Mouse (Mus musculus): ENCODE measurements at regions not wholly inside any gene's neighbourhood (a gene's known extent, or its start where the extent isn't known, plus 50 kb on each side); places are given as distances from the start of the nearest gene placed in this dataset.

GRCm38 (mm10) chr8:90121017-90121416 lies 227.1 kb downstream of the Tox3 start:
- no peak for ATAC-seq (ENCODE audit: insufficient number of reproducible peaks, low FRiP score, low TSS enrichment, low read depth)
- H3K9ac ChIP-seq = no peak overlapping the region
- no peak overlapping the region for H3K4me3 ChIP-seq (replicated peaks)
- H3K36me3 ChIP-seq = no peaks in the 10 kb centered on the region
- no peaks in the 10 kb centered on the region for H3K4me1 ChIP-seq
- no peak overlapping the region for H3K27ac ChIP-seq (replicated peaks)
- WGBS = 26% methylated on average over 3 of the region's 3 CpGs
- H3K27me3 ChIP-seq = no peaks in the 10 kb centered on the region
- H3K4me2 ChIP-seq (replicated peaks) = no peak overlapping the region
- no peaks in the 10 kb centered on the region for H3K9me3 ChIP-seq (replicated peaks)

GRCm38 (mm10) chr8:90115436-90115835 lies 232.7 kb downstream of the Tox3 start:
- H3K27ac ChIP-seq (replicated peaks) = no peak overlapping the region
- no peak overlapping the region for H3K4me3 ChIP-seq (replicated peaks)
- no peak overlapping the region for H3K9ac ChIP-seq
- no peak for ATAC-seq (ENCODE audit: insufficient number of reproducible peaks, low FRiP score, low TSS enrichment, low read depth)
- no peaks in the 10 kb centered on the region for H3K36me3 ChIP-seq
- WGBS = 84% methylated on average over 2 of the region's 2 CpGs
- no peaks in the 10 kb centered on the region for H3K9me3 ChIP-seq (replicated peaks)
- no peaks in the 10 kb centered on the region for H3K27me3 ChIP-seq
- H3K4me2 ChIP-seq (replicated peaks) = no peak overlapping the region
- no peaks in the 10 kb centered on the region for H3K4me1 ChIP-seq

- H3K36me3 ChIP-seq = no peaks in the 10 kb centered on the region
- no peak overlapping the region for H3K9ac ChIP-seq
- H3K4me3 ChIP-seq (replicated peaks) = no peak overlapping the region
- H3K27me3 ChIP-seq = no peaks in the 10 kb centered on the region
- no peak for ATAC-seq (ENCODE audit: insufficient number of reproducible peaks, low FRiP score, low TSS enrichment, low read depth)
- H3K4me2 ChIP-seq (replicated peaks) = no peak overlapping the region
- no peaks in the 10 kb centered on the region for H3K9me3 ChIP-seq (replicated peaks)
- no peaks in the 10 kb centered on the region for H3K4me1 ChIP-seq
- no peak overlapping the region for H3K27ac ChIP-seq (replicated peaks)
- WGBS = 86% methylated on average over 6 of the region's 6 CpGs
These were observed 247.6 kb downstream of the Tox3 start for GRCm38 (mm10) chr8:90100509-90100908.

- H3K27me3 ChIP-seq = no peaks in the 10 kb centered on the region
- no peaks in the 10 kb centered on the region for H3K36me3 ChIP-seq
- no peak overlapping the region for H3K4me2 ChIP-seq (replicated peaks)
- H3K9me3 ChIP-seq (replicated peaks) = peaks cover 5% of the 10 kb centered on the region; the same call in 1 of the 2 replicates
- H3K4me1 ChIP-seq = no peaks in the 10 kb centered on the region
- 76% methylated on average over 5 of the region's 5 CpGs for WGBS
- no peak for ATAC-seq (ENCODE audit: insufficient number of reproducible peaks, low FRiP score, low TSS enrichment, low read depth)
- H3K9ac ChIP-seq = no peak overlapping the region
- H3K27ac ChIP-seq (replicated peaks) = no peak overlapping the region
- H3K4me3 ChIP-seq (replicated peaks) = no peak overlapping the region
These were observed 265.5 kb downstream of the Tox3 start for GRCm38 (mm10) chr8:90082630-90083029.

DNA sequence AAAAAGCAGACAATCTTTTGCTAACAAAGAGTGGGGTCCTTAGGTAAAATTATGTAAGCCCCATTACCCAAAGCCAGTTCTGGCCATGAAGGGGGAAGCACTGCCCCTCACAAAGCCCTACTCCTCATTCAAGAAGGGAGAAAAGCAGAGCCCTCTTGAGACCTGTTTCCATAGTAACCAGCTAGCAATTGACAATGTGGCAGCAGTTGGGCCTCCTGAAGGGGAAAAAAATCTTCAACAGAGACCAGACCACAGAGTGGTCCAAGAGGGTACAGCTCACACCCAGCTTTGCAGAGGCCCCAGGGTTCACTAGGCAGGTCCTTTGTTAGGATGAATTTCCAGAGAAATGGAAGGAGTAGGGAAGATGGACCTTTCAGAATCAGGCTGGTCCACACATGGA lies 271.8 kb downstream of the Tox3 start:
- ATAC-seq (ENCODE audit: insufficient number of reproducible peaks, low FRiP score, low TSS enrichment, low read depth) = no peak
- Histone ChIP-seq H3K27me3 (0 out of 2 replicates have a peak, but pooled peaks cover 2% of the 10 kb centered on the region), H3K4me2 (replicated peaks) (no peak overlapping the region), H3K9ac (no peak overlapping the region), H3K36me3 (no peaks in the 10 kb centered on the region), H3K4me3 (replicated peaks) (no peak overlapping the region), H3K9me3 (replicated peaks) (no peaks in the 10 kb centered on the region), H3K27ac (replicated peaks) (no peak overlapping the region), H3K4me1 (no peaks in the 10 kb centered on the region)

- no peak overlapping the region for H3K27ac ChIP-seq (replicated peaks)
- H3K9me3 ChIP-seq (replicated peaks) = no peaks in the 10 kb centered on the region
- H3K4me3 ChIP-seq (replicated peaks) = no peak overlapping the region
- H3K27me3 ChIP-seq = 0 out of 2 replicates have a peak, but pooled peaks cover 2% of the 10 kb centered on the region
- ATAC-seq (ENCODE audit: insufficient number of reproducible peaks, low FRiP score, low TSS enrichment, low read depth) = no peak
- H3K36me3 ChIP-seq = no peaks in the 10 kb centered on the region
- 64% methylated on average over 5 of the region's 5 CpGs for WGBS
- no peak overlapping the region for H3K4me2 ChIP-seq (replicated peaks)
- no peak overlapping the region for H3K9ac ChIP-seq
- H3K4me1 ChIP-seq = no peaks in the 10 kb centered on the region
These were observed 272.3 kb downstream of the Tox3 start for GRCm38 (mm10) chr8:90075796-90076195.

- Histone ChIP-seq H3K4me2 (replicated peaks) (no peak overlapping the region), H3K9ac (no peak overlapping the region)
- WGBS = 47% methylated on average over 5 of the region's 5 CpGs
These were observed 278.1 kb downstream of the Tox3 start for GRCm38 (mm10) chr8:90070006-90070405.

DNA sequence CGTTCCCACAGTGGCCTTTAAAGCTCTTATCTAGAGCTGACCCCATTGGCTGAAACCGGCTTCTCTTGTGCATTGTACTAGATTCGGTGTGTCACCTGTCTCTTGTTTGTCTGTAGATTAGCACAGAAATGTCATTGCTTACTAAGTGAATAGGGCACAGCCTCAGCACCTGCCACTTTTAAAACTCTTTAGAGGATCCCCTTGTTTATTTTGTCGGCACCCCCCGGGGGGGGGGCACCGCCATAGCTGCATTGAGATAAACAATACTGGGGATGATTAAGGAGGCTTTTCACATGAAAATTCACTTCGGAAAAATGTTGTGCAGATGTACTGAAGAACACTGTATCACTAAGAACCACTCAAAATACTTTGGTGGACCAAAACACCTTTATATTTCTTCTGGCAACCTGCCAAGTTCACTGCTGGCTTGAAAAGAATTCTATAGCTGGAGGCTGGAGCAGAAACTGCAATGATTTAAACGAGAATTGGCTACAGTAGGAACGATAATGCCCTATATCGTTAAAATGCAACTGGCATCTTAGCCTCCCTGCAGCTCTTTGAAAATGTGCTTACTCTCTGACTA lies 278.6 kb downstream of the Tox3 start:
- Histone ChIP-seq H3K9me3 (replicated peaks) (no peaks in the 10 kb centered on the region), H3K36me3 (no peaks in the 10 kb centered on the region), H3K27ac (replicated peaks) (no peak overlapping the region), H3K9ac (no peak overlapping the region), H3K4me1 (no peaks in the 10 kb centered on the region), H3K27me3 (no peaks in the 10 kb centered on the region), H3K4me3 (replicated peaks) (no peak overlapping the region), H3K4me2 (replicated peaks) (no peak overlapping the region)
- WGBS = 17% methylated on average over 10 of the region's 10 CpGs
- no peak for ATAC-seq (ENCODE audit: insufficient number of reproducible peaks, low FRiP score, low TSS enrichment, low read depth)

More at GRCm38 (mm10) chr8:90070006-90070405, 278.1 kb downstream of the Tox3 start:
- Histone ChIP-seq H3K4me3 (replicated peaks) (no peak overlapping the region), H3K27ac (replicated peaks) (no peak overlapping the region), H3K36me3 (no peaks in the 10 kb centered on the region), H3K9me3 (replicated peaks) (no peaks in the 10 kb centered on the region), H3K27me3 (no peaks in the 10 kb centered on the region), H3K4me1 (no peaks in the 10 kb centered on the region)
- ATAC-seq (ENCODE audit: insufficient number of reproducible peaks, low FRiP score, low TSS enrichment, low read depth) = no peak

DNA sequence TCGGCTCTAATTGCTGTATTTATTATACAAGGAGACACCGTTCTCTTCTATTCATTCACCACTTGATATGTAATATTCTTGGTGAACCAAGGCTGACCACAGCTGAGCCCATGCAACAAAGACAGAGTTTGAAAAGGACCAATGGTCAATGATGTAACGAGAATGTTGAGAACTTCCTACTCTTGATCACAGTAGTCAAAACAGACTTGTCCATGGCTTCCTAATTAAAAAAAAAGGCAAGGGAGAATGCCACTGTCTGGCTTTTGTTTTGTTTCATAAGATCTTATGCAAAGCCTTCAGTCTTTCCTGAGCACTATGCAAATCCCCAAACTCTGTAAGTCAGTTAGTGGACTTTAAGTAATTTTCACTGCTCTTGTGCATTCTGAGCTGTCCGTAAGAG lies 279.7 kb downstream of the Tox3 start:
- H3K9me3 ChIP-seq (replicated peaks) = no peaks in the 10 kb centered on the region
- H3K36me3 ChIP-seq = no peaks in the 10 kb centered on the region
- H3K4me2 ChIP-seq (replicated peaks) = no peak overlapping the region
- H3K27ac ChIP-seq (replicated peaks) = no peak overlapping the region
- H3K4me3 ChIP-seq (replicated peaks) = no peak overlapping the region
- H3K27me3 ChIP-seq = no peaks in the 10 kb centered on the region
- 84% methylated on average over 4 of the region's 4 CpGs for WGBS
- ATAC-seq (ENCODE audit: insufficient number of reproducible peaks, low FRiP score, low TSS enrichment, low read depth) = no peak
- no peak overlapping the region for H3K9ac ChIP-seq
- H3K4me1 ChIP-seq = no peaks in the 10 kb centered on the region

DNA sequence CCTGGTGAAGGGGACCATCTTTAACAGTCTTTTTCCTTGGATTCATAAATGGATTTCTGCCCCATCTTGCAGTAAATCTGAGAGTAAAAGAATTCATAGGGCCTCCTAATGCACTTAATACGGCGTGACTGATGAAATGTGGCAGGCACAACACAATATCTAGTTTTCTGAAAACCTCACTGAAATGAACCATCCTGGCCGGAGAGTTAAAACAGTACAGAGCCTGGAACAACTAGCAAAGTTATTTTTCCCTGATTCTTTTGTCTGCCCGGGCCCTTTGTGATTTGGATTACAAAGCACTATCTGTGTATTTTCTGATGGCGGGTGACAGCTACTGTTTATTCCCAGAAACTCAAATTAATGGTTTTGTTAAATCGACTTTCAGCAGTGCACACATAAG lies 283.8 kb downstream of the Tox3 start:
- 40% methylated on average over 6 of the region's 6 CpGs for WGBS
- Histone ChIP-seq H3K27ac (replicated peaks) (no peak overlapping the region), H3K27me3 (no peaks in the 10 kb centered on the region), H3K9ac (no peak overlapping the region), H3K9me3 (replicated peaks) (no peaks in the 10 kb centered on the region), H3K4me1 (no peaks in the 10 kb centered on the region), H3K36me3 (no peaks in the 10 kb centered on the region), H3K4me2 (replicated peaks) (no peak overlapping the region), H3K4me3 (replicated peaks) (no peak overlapping the region)
- no peak for ATAC-seq (ENCODE audit: insufficient number of reproducible peaks, low FRiP score, low TSS enrichment, low read depth)

DNA sequence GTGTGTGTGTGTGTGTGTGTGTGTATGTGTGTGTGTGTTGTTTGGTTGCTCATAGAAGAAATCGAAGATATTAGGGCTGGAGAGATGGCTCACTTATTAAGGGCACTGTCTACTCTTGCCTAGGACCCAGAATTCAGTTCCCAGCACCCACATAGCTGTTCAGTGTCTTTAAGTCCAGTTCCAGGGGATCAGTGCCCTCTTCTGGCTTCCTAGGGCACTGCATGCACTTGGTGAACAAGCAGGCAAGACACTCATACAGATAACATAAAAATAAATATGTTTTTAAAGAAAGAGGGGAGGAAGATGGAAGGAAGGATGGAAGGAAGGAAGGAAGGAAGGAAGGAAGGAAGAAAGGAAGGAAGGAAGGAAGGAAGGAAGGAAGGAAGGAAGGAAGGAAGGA lies 284.9 kb downstream of the Tox3 start:
- no peaks in the 10 kb centered on the region for H3K27me3 ChIP-seq
- H3K4me1 ChIP-seq = no peaks in the 10 kb centered on the region
- no peak overlapping the region for H3K4me2 ChIP-seq (replicated peaks)
- 100% methylated on average over 1 of the region's 1 CpGs for WGBS
- H3K4me3 ChIP-seq (replicated peaks) = no peak overlapping the region
- H3K27ac ChIP-seq (replicated peaks) = no peak overlapping the region
- H3K9ac ChIP-seq = no peak overlapping the region
- no peaks in the 10 kb centered on the region for H3K36me3 ChIP-seq
- H3K9me3 ChIP-seq (replicated peaks) = no peaks in the 10 kb centered on the region
- no peak for ATAC-seq (ENCODE audit: insufficient number of reproducible peaks, low FRiP score, low TSS enrichment, low read depth)

DNA sequence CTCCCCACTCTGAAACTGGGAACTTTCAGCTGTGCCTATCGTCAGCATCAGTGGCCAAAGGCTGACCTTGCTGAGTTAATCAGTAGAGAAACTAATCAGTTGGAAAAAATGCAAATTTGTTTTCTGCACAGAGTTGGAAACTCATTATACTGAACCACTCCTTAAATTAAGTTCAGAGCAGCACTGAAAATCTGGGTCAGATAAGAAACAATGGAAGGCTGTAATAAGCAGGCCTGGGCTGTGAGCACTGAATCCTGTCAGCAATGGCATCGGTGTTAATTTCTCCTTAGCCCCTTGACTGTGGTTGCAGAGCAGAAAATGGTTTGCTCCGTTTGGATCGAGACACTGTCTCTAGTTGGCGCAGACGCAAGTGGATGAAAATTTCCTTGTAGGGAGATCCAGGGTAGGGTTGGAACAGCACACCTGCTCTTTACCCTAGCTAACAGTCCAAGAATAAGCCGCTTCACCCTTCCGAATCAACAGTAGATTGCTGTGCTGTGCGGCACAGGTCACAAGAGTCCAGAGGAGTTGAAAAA lies 289.4 kb downstream of the Tox3 start:
- H3K4me3 ChIP-seq (replicated peaks) = no peak overlapping the region
- WGBS = 76% methylated on average over 9 of the region's 9 CpGs
- no peaks in the 10 kb centered on the region for H3K9me3 ChIP-seq (replicated peaks)
- H3K9ac ChIP-seq = no peak overlapping the region
- H3K27me3 ChIP-seq = no peaks in the 10 kb centered on the region
- no peak overlapping the region for H3K27ac ChIP-seq (replicated peaks)
- H3K4me2 ChIP-seq (replicated peaks) = no peak overlapping the region
- no peak for ATAC-seq (ENCODE audit: insufficient number of reproducible peaks, low FRiP score, low TSS enrichment, low read depth)
- no peaks in the 10 kb centered on the region for H3K36me3 ChIP-seq
- no peaks in the 10 kb centered on the region for H3K4me1 ChIP-seq

All from embryonic facial prominence, embryonic 15.5 days (tissue).